Mouse (Mus musculus) testis, adult 2 months (tissue): ENCODE measurements around the gene 9230104L09Rik.

Experiments used
- CTCF ChIP-seq: fragments of 200-500 bp; IDR thresholded peaks from 2 replicates; pipeline ENCODE4 v1.5.1; 2012; ENCODE audit warnings: low read depth, mild to moderate bottlenecking, inconsistent platforms, low read length, moderate library complexity; ENCODE audit not compliant: control insufficient read depth, insufficient read depth, insufficient replicate concordance
- POLR2A ChIP-seq: fragments of 200-500 bp; IDR thresholded peaks from 2 replicates; pipeline ENCODE4 v1.6.1; 2012; ENCODE audit warnings: low read depth, mild to moderate bottlenecking, inconsistent platforms, low read length, moderate library complexity; ENCODE audit not compliant: control insufficient read depth

GRCm38 (mm10) chr2:148872860-148873259 lies 8.0 kb upstream of the 9230104L09Rik start:
- TF ChIP-seq CTCF (no peak), POLR2A (no peak)
